Mouse (Mus musculus): Measurements from ENCODE around the gene Pbx1. TPM values are rescaled to one million over a fixed set of nuclear protein-coding genes. Genes with fewer than 3 reads are reported as not detected.

Gene Pbx1
- 1 to 10 TPM; 6.7 to 8.6 TPM for total RNA-seq (2023)

DNA sequence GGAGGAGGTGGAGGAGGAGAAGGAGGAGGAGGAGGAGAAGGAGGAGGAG lies at the start of gene Pbx1:
Gene Pbx1 (minus strand): TSS at position 39 of the 49 bp plus-strand sequence.

